Comparison of ENCODE assay signal across 1 mouse cellular context in the genomic region with DNA sequence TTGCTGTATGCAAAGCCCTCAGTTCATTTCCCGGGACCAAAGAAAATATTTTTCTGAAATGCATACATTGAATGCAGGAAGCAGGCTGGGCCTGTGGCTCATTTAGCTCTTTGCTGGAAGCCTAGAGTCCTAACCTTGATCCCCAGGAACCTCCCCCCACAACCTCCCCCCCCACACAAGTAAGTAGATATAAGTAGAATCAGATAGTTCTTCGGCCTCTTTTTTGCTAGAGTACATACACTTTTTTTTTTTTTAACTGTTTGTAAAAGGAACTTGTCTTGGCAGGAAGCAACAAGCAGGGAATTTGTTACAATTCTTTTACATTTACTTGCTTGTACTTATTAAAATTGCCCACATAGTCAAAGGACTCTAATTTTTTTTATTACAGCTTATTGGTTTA.
TF ChIP-seq lines count a peak whose summit lies in the region.

No protein-coding gene starts in this region.

TF ChIP-seq in myocyte, 11 proteins besides CTCF, POLR2A, EP300 and RAD21 (continued from another document):
- TF ChIP-seq CEBPB (IDR thresholded peaks at IDR 0.05; ENCODE audit: insufficient read depth, poor library complexity, severe bottlenecking) (no peak), E2F4 (IDR thresholded peaks at IDR 0.05; ENCODE audit: insufficient read depth) (no peak), REST (IDR thresholded peaks at IDR 0.05; ENCODE audit: insufficient read depth, insufficient read length) (no peak)
